Mouse (Mus musculus) left cerebral cortex, postnatal 25 days (tissue): ENCODE measurements around the gene Gm10134. TPM values are rescaled to one million over a fixed set of nuclear protein-coding genes. Genes with fewer than 3 reads are reported as not detected.
A peak's percentile ranks its signal among the peaks of the same experiment; 100 is the strongest.

Experiments used
- DNase-seq, 2 experiments: peaks; one replicate each; pipeline ENCODE4 v3.0.0; 2022; ENCODE audit warnings: low spot score in 2 of 2, mixed read lengths in 1 of 2
- intact Hi-C: fragments of 180-260 bp; cut with DNase I; formaldehyde crosslinking; loops from one replicate; pipeline ENCODE4 v1.15.1; 2025
- total RNA-seq, 2 experiments: library from RNA; stranded (reverse); gene quantifications; 2 replicates each; pipeline ENCODE4 v1.2.3; 2021

Gm10134 gene
- total RNA-seq, 2 experiments from 2014 or later, result 1.1 to 1.2 TPM

DNA sequence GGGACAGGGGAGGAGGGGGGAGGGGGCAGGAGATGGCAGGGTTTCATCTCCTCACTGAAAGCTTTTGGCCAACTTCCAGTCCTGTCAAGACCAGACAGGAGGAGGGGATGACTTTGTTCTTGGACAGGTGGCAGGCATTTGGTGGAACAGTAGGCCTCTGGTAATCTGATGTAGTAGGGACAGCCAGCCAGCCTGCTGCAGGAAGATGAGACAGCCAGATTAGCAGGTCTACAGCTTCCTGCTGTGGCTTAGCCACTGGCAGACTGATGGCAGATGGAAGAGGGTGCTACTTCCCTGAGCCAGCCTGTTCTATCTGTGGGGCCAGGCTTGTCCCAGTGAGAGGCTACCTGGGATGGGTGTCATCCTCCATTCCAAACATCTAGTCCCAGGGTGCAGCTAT lies 40.1 kb downstream of the Gm10134 start:
- intact Hi-C loops, result no loop called here
- DNase-seq, result no peak

DNA sequence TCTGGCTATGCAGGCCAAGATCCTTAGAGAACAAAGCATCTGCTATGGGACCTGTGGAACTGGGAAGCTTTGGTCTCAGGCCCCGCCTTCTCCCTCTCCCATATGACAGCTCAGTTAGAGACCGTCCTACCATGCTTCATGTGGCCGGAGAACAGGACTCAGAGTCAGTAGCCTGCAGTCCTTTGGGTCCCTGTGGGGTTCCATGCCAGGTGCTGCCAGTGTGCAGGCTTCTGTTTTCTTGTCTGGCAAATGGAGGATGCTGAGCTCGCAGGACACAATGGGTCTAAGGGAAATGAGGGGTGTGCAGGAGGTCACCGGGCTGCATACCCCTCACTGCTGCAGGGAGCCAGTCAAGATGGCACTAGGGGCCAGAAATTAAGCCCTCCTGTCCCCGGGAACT lies 40.7 kb downstream of the Gm10134 start:
- intact Hi-C loops, result no loop called here
- no peak for DNase-seq

DNA sequence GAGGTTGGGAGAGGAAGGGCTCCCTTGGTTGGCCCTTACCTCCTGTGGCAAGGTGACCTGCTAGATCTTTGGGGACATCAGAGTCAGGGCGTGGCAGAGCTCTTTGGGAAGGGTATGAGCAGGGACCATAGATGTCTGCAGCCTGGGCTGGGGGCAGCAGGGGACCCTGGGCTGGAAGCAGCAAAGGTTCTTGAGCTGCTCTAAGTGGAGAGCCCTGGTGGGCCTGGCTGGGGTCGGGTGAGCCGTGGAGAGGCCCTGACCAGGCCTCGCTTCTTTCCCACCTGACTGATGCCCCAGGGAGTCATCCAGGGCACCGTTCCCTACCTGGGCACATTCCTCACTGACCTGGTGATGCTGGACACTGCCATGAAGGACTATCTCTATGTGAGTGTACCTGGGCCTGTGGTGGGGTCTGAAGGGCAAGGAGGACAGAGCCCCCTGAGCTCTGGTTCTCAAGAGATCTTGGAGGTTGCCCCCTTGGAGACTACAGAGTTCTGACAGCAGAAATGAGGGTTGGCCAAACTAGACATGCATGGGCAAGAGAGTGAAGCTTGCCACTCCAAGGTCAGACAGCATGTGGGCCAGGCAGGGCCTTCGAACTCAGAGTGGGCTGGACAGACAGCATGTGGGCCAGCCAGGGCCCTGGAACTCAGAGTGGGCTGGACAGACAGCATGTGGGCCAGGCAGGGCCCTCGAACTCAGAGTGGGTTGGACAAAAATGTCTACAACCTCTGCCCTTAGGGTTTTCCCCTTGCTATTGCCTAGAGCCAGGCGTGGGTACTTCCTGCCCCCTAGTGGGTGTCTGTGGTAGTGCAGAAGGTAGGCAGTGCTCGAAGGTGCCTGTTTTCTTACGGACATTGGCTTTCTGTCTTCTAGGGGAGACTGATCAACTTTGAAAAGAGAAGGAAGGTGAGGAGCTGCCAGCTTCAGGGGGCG lies 41.6 kb downstream of the Gm10134 start:
- peak; percentile 76 to 79 for DNase-seq

DNA sequence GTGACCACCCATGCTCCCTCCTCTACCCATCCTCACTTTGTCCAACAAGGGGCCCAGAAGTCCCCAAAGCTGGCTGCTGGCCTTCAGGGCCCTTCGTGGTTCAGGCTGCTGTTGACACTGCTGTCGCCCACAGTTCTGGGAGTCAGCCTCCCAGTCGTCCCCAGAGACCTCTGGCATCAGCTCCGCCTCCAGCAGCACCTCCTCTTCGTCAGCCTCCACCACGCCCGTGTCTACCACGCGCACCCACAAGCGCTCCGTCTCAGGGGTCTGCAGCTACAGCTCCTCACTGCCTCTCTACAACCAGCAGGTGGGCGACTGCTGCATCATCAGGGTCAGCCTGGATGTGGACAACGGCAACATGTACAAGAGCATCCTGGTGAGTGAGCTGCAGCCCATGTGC lies 43.3 kb downstream of the Gm10134 start:
- intact Hi-C loops, result no loop called here

More for the DNA sequence above, 41.6 kb downstream of the Gm10134 start:
- intact Hi-C loops, result loop anchor here (1.0 kb wide), 1 partner anchor 33 kb away; no protein-coding TSS in a partner anchor

DNA sequence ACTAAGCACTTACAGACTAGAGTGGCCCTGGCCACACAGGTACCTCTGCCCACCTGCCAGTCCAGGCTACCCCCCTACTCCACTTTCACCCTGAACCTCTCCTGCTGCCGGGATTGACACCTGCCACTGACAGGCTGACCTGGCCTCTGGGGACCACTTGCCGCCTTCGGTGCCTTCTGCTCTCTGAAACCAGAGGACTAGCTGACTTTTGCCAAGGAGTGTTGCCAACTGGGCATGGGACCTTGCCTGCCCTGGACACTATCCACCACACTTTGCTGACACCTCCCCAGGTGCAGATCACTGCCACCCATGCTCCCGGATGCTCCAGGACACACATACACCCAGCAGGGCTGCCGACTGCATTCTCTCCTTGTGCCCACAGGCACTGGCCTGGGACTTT lies 46.4 kb downstream of the Gm10134 start:
- intact Hi-C loops, result no loop called here
- DNase-seq, result no peak

More for the DNA sequence above, 43.3 kb downstream of the Gm10134 start:
- DNase-seq, result no peak

Other genes with a start within 250 kb of the Gm10134 start
- gene Ppp1r26, start 59.3 kb upstream of the Gm10134 start, total RNA-seq, result 10 to 100 TPM; 23.5 to 29.0 TPM
- 1 to 10 TPM; 3.2 to 5.4 TPM for gene 1700007K13Rik, start 39.8 kb upstream of the Gm10134 start, total RNA-seq
- gene Mrps2, start 38.0 kb upstream of the Gm10134 start, total RNA-seq, result 10 to 100 TPM; 39.1 to 41.1 TPM
- gene Gbgt1, start 9.2 kb upstream of the Gm10134 start, total RNA-seq, result 1 to 10 TPM; 2.5 to 2.7 TPM
- 10 to 100 TPM; 86.4 to 92.7 TPM for gene Ralgds, start 7.0 kb downstream of the Gm10134 start, total RNA-seq
- not detected for gene Cel, start 57.3 kb downstream of the Gm10134 start, total RNA-seq
- gene Gtf3c5, start 77.7 kb downstream of the Gm10134 start, total RNA-seq, result 10 to 100 TPM; 16.5 to 17.8 TPM
- not detected for gene Gfi1b, start 115.9 kb downstream of the Gm10134 start, total RNA-seq
- gene Tsc1, start 135.1 kb downstream of the Gm10134 start, total RNA-seq, result 10 to 100 TPM; 49.3 to 56.4 TPM
- gene Spaca9, start 193.6 kb downstream of the Gm10134 start, total RNA-seq, result not detected
- 1 to 10 TPM in 1 of 2 experiments, under 1 TPM in 1; 0.89 to 1.7 TPM for gene Ak8, start 194.1 kb downstream of the Gm10134 start, total RNA-seq